Mouse (Mus musculus) thymus, postnatal 25 days (tissue): ENCODE measurements around the gene Dtx3.
A peak's percentile ranks its signal among the peaks of the same experiment; 100 is the strongest.
"Not testable (repeated sequence)": the region's sequence is repeated elsewhere in the genome, so short reads cannot be mapped to it uniquely, and the experiment has no call there.

Experiments used
- DNase-seq: peaks from one replicate; pipeline ENCODE4 v3.0.0; 2022

The Dtx3 gene

GRCm38 (mm10) chr10:127164190-127164589, 31.3 kb downstream of the Dtx3 start:
- DNase-seq, result no peak

GRCm38 (mm10) chr10:127162771-127163261, 32.7 kb downstream of the Dtx3 start:
- peak; percentile 72 for DNase-seq

GRCm38 (mm10) chr10:127160728-127161127, 34.8 kb downstream of the Dtx3 start:
- DNase-seq, result no peak

GRCm38 (mm10) chr10:127160081-127160480, 35.4 kb downstream of the Dtx3 start:
- DNase-seq, result no peak

- no peak for DNase-seq
Measured at GRCm38 (mm10) chr10:127158471-127158870, 37.1 kb downstream of the Dtx3 start.

- DNase-seq, result no peak
Measured at GRCm38 (mm10) chr10:127156511-127156910, 39.0 kb downstream of the Dtx3 start.

- DNase-seq, result no peak
Measured at GRCm38 (mm10) chr10:127156089-127156488, 39.4 kb downstream of the Dtx3 start.

- no peak for DNase-seq
Measured at GRCm38 (mm10) chr10:127154652-127155051, 40.9 kb downstream of the Dtx3 start.

- DNase-seq, result no peak
Measured at GRCm38 (mm10) chr10:127154241-127154640, 41.3 kb downstream of the Dtx3 start.

GRCm38 (mm10) chr10:127153323-127153722, 42.2 kb downstream of the Dtx3 start:
- DNase-seq, result no peak

- not testable (repeated sequence) for DNase-seq
Measured at GRCm38 (mm10) chr10:127152556-127152955, 43.0 kb downstream of the Dtx3 start.

- DNase-seq, result not testable (repeated sequence)
Measured at GRCm38 (mm10) chr10:127151233-127151632, 44.3 kb downstream of the Dtx3 start.

- DNase-seq, result no peak
Measured at GRCm38 (mm10) chr10:127150471-127150872, 45.1 kb downstream of the Dtx3 start.

- no peak for DNase-seq
Measured at GRCm38 (mm10) chr10:127147135-127147534, 48.4 kb downstream of the Dtx3 start.

- no peak for DNase-seq
Measured at GRCm38 (mm10) chr10:127145303-127145702, 50.2 kb downstream of the Dtx3 start.

- DNase-seq, result no peak
Measured at GRCm38 (mm10) chr10:127144536-127144935, 51.0 kb downstream of the Dtx3 start.

GRCm38 (mm10) chr10:127143228-127143627, 52.3 kb downstream of the Dtx3 start:
- no peak for DNase-seq

GRCm38 (mm10) chr10:127141500-127141899, 54.0 kb downstream of the Dtx3 start:
- DNase-seq, result peak; percentile 72

- DNase-seq, result no peak
Measured at GRCm38 (mm10) chr10:127140971-127141370, 54.6 kb downstream of the Dtx3 start.
